Mouse (Mus musculus): Measurements from ENCODE around the gene Adamts12.

Adamts12 gene

GRCm38 (mm10) chr15:11160759-11161158, 96.2 kb downstream of the Adamts12 start:
- DNase-seq (ENCODE audit: low spot score in 2 of 2), result no peak

- DNase-seq (ENCODE audit: low spot score in 2 of 2), result no peak
Measured at GRCm38 (mm10) chr15:11165883-11166282, 101.3 kb downstream of the Adamts12 start.

- DNase-seq (ENCODE audit: low spot score in 2 of 2), result no peak
Measured at GRCm38 (mm10) chr15:11173884-11174470, 109.4 kb downstream of the Adamts12 start.

GRCm38 (mm10) chr15:11174842-11175241, 110.3 kb downstream of the Adamts12 start:
- DNase-seq (ENCODE audit: low spot score in 2 of 2), result no peak

GRCm38 (mm10) chr15:11177448-11177847, 112.9 kb downstream of the Adamts12 start:
- no peak for DNase-seq (ENCODE audit: low spot score in 2 of 2)

GRCm38 (mm10) chr15:11179751-11180169, 115.2 kb downstream of the Adamts12 start:
- no peak for DNase-seq (ENCODE audit: low spot score in 2 of 2)

- no peak for DNase-seq (ENCODE audit: low spot score in 2 of 2)
Measured at GRCm38 (mm10) chr15:11186711-11187110, 122.1 kb downstream of the Adamts12 start.

GRCm38 (mm10) chr15:11190447-11190846, 125.9 kb downstream of the Adamts12 start:
- no peak for DNase-seq (ENCODE audit: low spot score in 2 of 2)

GRCm38 (mm10) chr15:11192762-11193161, 128.2 kb downstream of the Adamts12 start:
- DNase-seq (ENCODE audit: low spot score in 2 of 2), result no peak

GRCm38 (mm10) chr15:11197051-11197450, 132.5 kb downstream of the Adamts12 start:
- DNase-seq (ENCODE audit: low spot score in 2 of 2), result no peak

- no peak for DNase-seq (ENCODE audit: low spot score in 2 of 2)
Measured at GRCm38 (mm10) chr15:11198246-11198795, 133.7 kb downstream of the Adamts12 start.

GRCm38 (mm10) chr15:11203084-11203483, 138.5 kb downstream of the Adamts12 start:
- no peak for DNase-seq (ENCODE audit: low spot score in 2 of 2)

GRCm38 (mm10) chr15:11204934-11205333, 140.3 kb downstream of the Adamts12 start:
- no peak for DNase-seq (ENCODE audit: low spot score in 2 of 2)

- DNase-seq (ENCODE audit: low spot score in 2 of 2), result no peak
Measured at GRCm38 (mm10) chr15:11210976-11211375, 146.4 kb downstream of the Adamts12 start.

- no peak for DNase-seq (ENCODE audit: low spot score in 2 of 2)
Measured at GRCm38 (mm10) chr15:11233906-11234632, 169.5 kb downstream of the Adamts12 start.

- DNase-seq (ENCODE audit: low spot score in 2 of 2), result no peak
Measured at GRCm38 (mm10) chr15:11240406-11240805, 175.8 kb downstream of the Adamts12 start.

GRCm38 (mm10) chr15:11241288-11241687, 176.7 kb downstream of the Adamts12 start:
- no peak for DNase-seq (ENCODE audit: low spot score in 2 of 2)

- DNase-seq (ENCODE audit: low spot score in 2 of 2), result no peak
Measured at GRCm38 (mm10) chr15:11246402-11246801, 181.8 kb downstream of the Adamts12 start.

- DNase-seq (ENCODE audit: low spot score in 2 of 2), result no peak
Measured at GRCm38 (mm10) chr15:11279273-11280080, 214.9 kb downstream of the Adamts12 start.

- DNase-seq (ENCODE audit: low spot score in 2 of 2), result no peak
Measured at GRCm38 (mm10) chr15:11280689-11281264, 216.2 kb downstream of the Adamts12 start.

- no peak for DNase-seq (ENCODE audit: low spot score in 2 of 2)
Measured at GRCm38 (mm10) chr15:11283171-11283570, 218.6 kb downstream of the Adamts12 start.

GRCm38 (mm10) chr15:11287780-11288179, 223.2 kb downstream of the Adamts12 start:
- DNase-seq (ENCODE audit: low spot score in 2 of 2), result no peak

All from urinary bladder, postnatal 4 days (tissue).